Mouse (Mus musculus): ENCODE data around the gene Gm5105.

The Gm5105 gene

GRCm38 (mm10) chr3:138060429-138060828, 6.8 kb downstream of the Gm5105 start:
- no peak for TF ChIP-seq GATA4 (IDR thresholded peaks at IDR 0.05; ENCODE audit: insufficient replicate concordance, low read length)

GRCm38 (mm10) chr3:138058226-138058625, 9.0 kb downstream of the Gm5105 start:
- TF ChIP-seq GATA4 (IDR thresholded peaks at IDR 0.05; ENCODE audit: insufficient replicate concordance, low read length): no peak

- TF ChIP-seq GATA4 (IDR thresholded peaks at IDR 0.05; ENCODE audit: insufficient replicate concordance, low read length): no peak
Observed at GRCm38 (mm10) chr3:138056976-138057375, 10.2 kb downstream of the Gm5105 start.

- TF ChIP-seq GATA4 (IDR thresholded peaks at IDR 0.05; ENCODE audit: insufficient replicate concordance, low read length): no peak
Observed at GRCm38 (mm10) chr3:138053969-138054368, 13.2 kb downstream of the Gm5105 start.

GRCm38 (mm10) chr3:138051431-138051830, 15.8 kb downstream of the Gm5105 start:
- no peak for TF ChIP-seq GATA4 (IDR thresholded peaks at IDR 0.05; ENCODE audit: insufficient replicate concordance, low read length)

GRCm38 (mm10) chr3:138050772-138051171, 16.4 kb downstream of the Gm5105 start:
- no peak for TF ChIP-seq GATA4 (IDR thresholded peaks at IDR 0.05; ENCODE audit: insufficient replicate concordance, low read length)

- TF ChIP-seq GATA4 (IDR thresholded peaks at IDR 0.05; ENCODE audit: insufficient replicate concordance, low read length): no peak
Observed at GRCm38 (mm10) chr3:138049555-138049954, 17.6 kb downstream of the Gm5105 start.

- no peak for TF ChIP-seq GATA4 (IDR thresholded peaks at IDR 0.05; ENCODE audit: insufficient replicate concordance, low read length)
Observed at GRCm38 (mm10) chr3:138043316-138043715, 23.9 kb downstream of the Gm5105 start.

- no peak for TF ChIP-seq GATA4 (IDR thresholded peaks at IDR 0.05; ENCODE audit: insufficient replicate concordance, low read length)
Observed at GRCm38 (mm10) chr3:138041591-138042301, 25.4 kb downstream of the Gm5105 start.

GRCm38 (mm10) chr3:138040938-138041337, 26.2 kb downstream of the Gm5105 start:
- TF ChIP-seq GATA4 (IDR thresholded peaks at IDR 0.05; ENCODE audit: insufficient replicate concordance, low read length): no peak

- no peak for TF ChIP-seq GATA4 (IDR thresholded peaks at IDR 0.05; ENCODE audit: insufficient replicate concordance, low read length)
Observed at GRCm38 (mm10) chr3:138033986-138034385, 33.2 kb downstream of the Gm5105 start.

- TF ChIP-seq GATA4 (IDR thresholded peaks at IDR 0.05; ENCODE audit: insufficient replicate concordance, low read length): no peak
Observed at GRCm38 (mm10) chr3:138030563-138030962, 36.6 kb downstream of the Gm5105 start.

GRCm38 (mm10) chr3:138029351-138029750, 37.8 kb downstream of the Gm5105 start:
- no peak for TF ChIP-seq GATA4 (IDR thresholded peaks at IDR 0.05; ENCODE audit: insufficient replicate concordance, low read length)

GRCm38 (mm10) chr3:138027575-138028362, 39.4 kb downstream of the Gm5105 start:
- no peak for TF ChIP-seq GATA4 (IDR thresholded peaks at IDR 0.05; ENCODE audit: insufficient replicate concordance, low read length)

- TF ChIP-seq GATA4 (IDR thresholded peaks at IDR 0.05; ENCODE audit: insufficient replicate concordance, low read length): no peak
Observed at GRCm38 (mm10) chr3:138026286-138026685, 40.9 kb downstream of the Gm5105 start.

- no peak for TF ChIP-seq GATA4 (IDR thresholded peaks at IDR 0.05; ENCODE audit: insufficient replicate concordance, low read length)
Observed at GRCm38 (mm10) chr3:138022651-138023050, 44.5 kb downstream of the Gm5105 start.
